Mouse (Mus musculus): ENCODE data around the gene Npc2. TPM values are rescaled to one million over a fixed set of nuclear protein-coding genes. Genes with fewer than 3 reads are reported as not detected.

Npc2 gene
- total and polyA plus RNA-seq, 2 experiments from 2014 or later = 44.6 to 51.3 TPM

DNA sequence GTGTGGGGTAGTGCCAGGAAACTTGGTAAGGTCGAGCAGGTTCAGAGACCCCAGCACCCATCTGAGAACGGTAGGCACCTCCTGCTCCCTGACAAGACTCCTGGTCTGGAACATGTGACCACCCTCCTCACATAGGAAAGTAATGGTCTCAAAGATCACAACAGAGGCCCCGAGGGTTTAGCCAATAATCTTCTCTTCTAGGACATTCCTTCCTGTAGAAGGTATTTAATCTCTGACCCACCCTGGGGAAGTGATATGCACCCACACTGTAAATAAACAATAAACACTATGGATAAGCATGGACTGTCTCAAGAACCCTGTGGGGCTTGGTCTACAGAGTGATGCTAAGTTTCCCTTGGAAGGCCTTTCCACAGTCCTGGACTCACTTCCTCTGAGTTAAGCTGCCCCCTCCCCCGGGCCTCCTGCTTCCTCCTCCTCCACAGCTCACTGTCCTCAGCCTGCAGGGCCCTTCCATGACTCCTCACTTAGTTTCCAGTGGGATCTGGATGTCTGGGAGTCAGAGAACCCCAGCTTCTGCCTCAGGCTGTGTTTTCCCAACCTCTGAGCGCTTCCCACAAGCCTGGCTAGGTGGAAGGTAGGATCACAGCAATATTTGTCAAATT, 6.7 kb downstream of the Npc2 start:
- peaks cover 10% of the 10 kb centered on the region; the same call in 1 of the 2 replicates for H3K4me1 ChIP-seq (ENCODE audit: control insufficient read depth, insufficient read depth)
- no peak overlapping the region for H3K4me2 ChIP-seq (ENCODE audit: low read depth, low read length)
- ATAC-seq (ENCODE audit: insufficient read depth, low read depth) (0 out of 2 replicates have a peak, but pooled peaks have one; percentile 45), DNase-seq (ENCODE audit: low spot score) (peak; percentile 36)
- WGBS = 59% methylated on average over 5 of the region's 5 CpGs
- TF ChIP-seq CTCF (IDR thresholded peaks at IDR 0.05; ENCODE audit: low read depth) = no peak
- no peak for TF ChIP-seq EP300 (IDR thresholded peaks at IDR 0.05; ENCODE audit: low read depth)
- H3K9me3 ChIP-seq (replicated peaks; ENCODE audit: control insufficient read depth, low read length) = no peaks in the 10 kb centered on the region
- H3K4me3 ChIP-seq (ENCODE audit: low read depth, low read length) = no peak overlapping the region
- H3K27ac ChIP-seq (ENCODE audit: low read depth) = peak overlapping the region; percentile 15; the same call in 1 of the 2 replicates
- H3K9ac ChIP-seq (replicated peaks; ENCODE audit: low read depth, low read length) = no peak overlapping the region
- peaks cover 33% of the 10 kb centered on the region for H3K36me3 ChIP-seq (replicated peaks; ENCODE audit: control insufficient read depth, insufficient read depth, low read length)
- H3K27me3 ChIP-seq (ENCODE audit: control insufficient read depth, insufficient read depth, low read length) = no peaks in the 10 kb centered on the region

- DNase-seq (ENCODE audit: low spot score) (no peak), ATAC-seq (ENCODE audit: insufficient read depth, low read depth) (no peak)
- H3K4me2 ChIP-seq (ENCODE audit: low read depth, low read length) = no peak overlapping the region
- TF ChIP-seq CTCF (IDR thresholded peaks at IDR 0.05; ENCODE audit: low read depth) = no peak
- TF ChIP-seq EP300 (IDR thresholded peaks at IDR 0.05; ENCODE audit: low read depth) = no peak
- peaks cover 34% of the 10 kb centered on the region for H3K36me3 ChIP-seq (replicated peaks; ENCODE audit: control insufficient read depth, insufficient read depth, low read length)
- H3K4me1 ChIP-seq (ENCODE audit: control insufficient read depth, insufficient read depth) = peaks cover 12% of the 10 kb centered on the region; the same call in 1 of the 2 replicates
- no peak overlapping the region for H3K27ac ChIP-seq (ENCODE audit: low read depth)
- no peak overlapping the region for H3K4me3 ChIP-seq (ENCODE audit: low read depth, low read length)
- H3K27me3 ChIP-seq (ENCODE audit: control insufficient read depth, insufficient read depth, low read length) = no peaks in the 10 kb centered on the region
- no peaks in the 10 kb centered on the region for H3K9me3 ChIP-seq (replicated peaks; ENCODE audit: control insufficient read depth, low read length)
- WGBS = 90% methylated on average over 15 of the region's 15 CpGs
- H3K9ac ChIP-seq (replicated peaks; ENCODE audit: low read depth, low read length) = no peak overlapping the region
Observed at GRCm38 (mm10) chr12:84765506-84765905, 7.4 kb downstream of the Npc2 start.

DNA sequence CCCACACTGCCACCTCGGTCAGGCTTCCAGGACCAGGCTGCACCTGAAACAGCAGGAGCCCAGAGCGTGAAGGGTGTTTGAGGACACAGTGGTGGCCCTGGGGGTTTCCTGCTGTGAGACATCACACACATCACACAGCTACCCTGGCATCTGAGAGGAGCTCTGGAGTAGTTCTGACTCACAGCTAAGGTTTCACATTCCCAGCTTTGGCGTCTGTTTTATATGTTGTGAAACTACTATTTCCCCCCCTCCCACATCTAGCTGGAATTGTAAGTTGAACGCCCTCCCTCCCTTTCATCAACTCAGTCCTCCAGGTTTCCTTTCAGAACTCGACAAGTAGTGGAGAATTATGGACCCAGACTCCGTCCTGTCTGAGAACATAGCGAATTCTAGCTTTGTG, 8.2 kb downstream of the Npc2 start:
- Histone ChIP-seq H3K4me2 (ENCODE audit: low read depth, low read length) (no peak overlapping the region), H3K36me3 (replicated peaks; ENCODE audit: control insufficient read depth, insufficient read depth, low read length) (peaks cover 36% of the 10 kb centered on the region), H3K27ac (ENCODE audit: low read depth) (no peak overlapping the region), H3K9me3 (replicated peaks; ENCODE audit: control insufficient read depth, low read length) (no peaks in the 10 kb centered on the region), H3K4me3 (ENCODE audit: low read depth, low read length) (no peak overlapping the region), H3K9ac (replicated peaks; ENCODE audit: low read depth, low read length) (no peak overlapping the region), H3K4me1 (ENCODE audit: control insufficient read depth, insufficient read depth) (peaks cover 12% of the 10 kb centered on the region; the same call in 1 of the 2 replicates), H3K27me3 (ENCODE audit: control insufficient read depth, insufficient read depth, low read length) (no peaks in the 10 kb centered on the region)
- DNase-seq (ENCODE audit: low spot score) (no peak), ATAC-seq (ENCODE audit: insufficient read depth, low read depth) (no peak)
- TF ChIP-seq EP300 (IDR thresholded peaks at IDR 0.05; ENCODE audit: low read depth) (no peak), CTCF (IDR thresholded peaks at IDR 0.05; ENCODE audit: low read depth) (no peak)
- WGBS = 73% methylated on average over 7 of the region's 7 CpGs

DNA sequence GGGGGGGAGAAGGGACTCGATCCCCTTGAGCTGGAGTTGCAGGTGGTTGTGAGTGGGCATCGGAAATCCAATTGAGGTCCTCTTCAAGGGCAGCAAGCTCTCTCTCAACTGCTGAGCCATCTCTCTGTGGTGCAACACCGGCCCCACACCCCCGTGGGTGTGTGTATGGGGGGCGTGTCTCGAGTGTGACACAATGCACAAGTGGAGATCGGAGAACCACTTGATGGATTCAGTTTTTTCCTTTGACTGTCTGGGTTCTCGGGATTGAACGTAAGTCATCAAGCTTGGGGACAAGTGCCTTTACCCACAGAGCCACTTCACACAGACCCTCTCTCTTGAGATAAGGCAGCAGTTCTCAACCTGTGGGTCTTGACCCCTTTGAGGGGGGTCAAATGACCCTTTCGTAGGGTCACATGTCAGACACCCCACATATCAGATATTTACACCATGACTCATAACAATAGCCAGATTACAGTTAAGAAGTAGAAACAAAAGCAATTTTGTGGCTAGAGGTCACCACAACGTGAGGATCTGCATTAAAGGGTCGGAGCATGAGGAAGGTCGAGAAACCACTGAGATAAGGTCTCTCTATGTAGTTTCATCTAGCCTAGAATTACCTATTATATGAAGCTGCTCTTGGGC, 9.3 kb downstream of the Npc2 start:
- Histone ChIP-seq H3K9me3 (replicated peaks; ENCODE audit: control insufficient read depth, low read length) (no peaks in the 10 kb centered on the region), H3K27ac (ENCODE audit: low read depth) (no peak overlapping the region), H3K4me2 (ENCODE audit: low read depth, low read length) (no peak overlapping the region), H3K36me3 (replicated peaks; ENCODE audit: control insufficient read depth, insufficient read depth, low read length) (peaks cover 46% of the 10 kb centered on the region), H3K4me1 (ENCODE audit: control insufficient read depth, insufficient read depth) (peaks cover 12% of the 10 kb centered on the region; the same call in 1 of the 2 replicates), H3K9ac (replicated peaks; ENCODE audit: low read depth, low read length) (no peak overlapping the region), H3K27me3 (ENCODE audit: control insufficient read depth, insufficient read depth, low read length) (no peaks in the 10 kb centered on the region), H3K4me3 (ENCODE audit: low read depth, low read length) (no peak overlapping the region)
- WGBS = 63% methylated on average over 13 of the region's 13 CpGs
- no peak for DNase-seq (ENCODE audit: low spot score)
- ATAC-seq (ENCODE audit: insufficient read depth, low read depth) = no peak
- no peak for TF ChIP-seq CTCF (IDR thresholded peaks at IDR 0.05; ENCODE audit: low read depth)
- TF ChIP-seq EP300 (IDR thresholded peaks at IDR 0.05; ENCODE audit: low read depth) = no peak

GRCm38 (mm10) chr12:84762532-84762931, 10.4 kb downstream of the Npc2 start:
- ATAC-seq (ENCODE audit: insufficient read depth, low read depth) (no peak), DNase-seq (ENCODE audit: low spot score) (no peak)
- H3K4me2 ChIP-seq (ENCODE audit: low read depth, low read length) = no peak overlapping the region
- H3K27me3 ChIP-seq (ENCODE audit: control insufficient read depth, insufficient read depth, low read length) = no peaks in the 10 kb centered on the region
- peaks cover 12% of the 10 kb centered on the region; the same call in 1 of the 2 replicates for H3K4me1 ChIP-seq (ENCODE audit: control insufficient read depth, insufficient read depth)
- no peak overlapping the region for H3K4me3 ChIP-seq (ENCODE audit: low read depth, low read length)
- H3K9ac ChIP-seq (replicated peaks; ENCODE audit: low read depth, low read length) = no peak overlapping the region
- no peaks in the 10 kb centered on the region for H3K9me3 ChIP-seq (replicated peaks; ENCODE audit: control insufficient read depth, low read length)
- TF ChIP-seq EP300 (IDR thresholded peaks at IDR 0.05; ENCODE audit: low read depth) = no peak
- no peak for TF ChIP-seq CTCF (IDR thresholded peaks at IDR 0.05; ENCODE audit: low read depth)
- no peak overlapping the region for H3K27ac ChIP-seq (ENCODE audit: low read depth)
- WGBS = 84% methylated on average over 5 of the region's 5 CpGs
- peaks cover 53% of the 10 kb centered on the region for H3K36me3 ChIP-seq (replicated peaks; ENCODE audit: control insufficient read depth, insufficient read depth, low read length)

Measured in heart, postnatal 0 days (tissue).